Mouse (Mus musculus) heart, postnatal 0 days (tissue): ENCODE results near the gene Uevld.

Experiments
- CTCF ChIP-seq: IDR thresholded peaks from 2 replicates; pipeline ENCODE4 v1.5.1; 2016; ENCODE audit warnings: antibody characterized with exemption, control low read depth, low read depth
- EP300 ChIP-seq: IDR thresholded peaks from 2 replicates; pipeline ENCODE4 v1.6.1; 2016; ENCODE audit warnings: antibody characterized with exemption, low read depth

DNA sequence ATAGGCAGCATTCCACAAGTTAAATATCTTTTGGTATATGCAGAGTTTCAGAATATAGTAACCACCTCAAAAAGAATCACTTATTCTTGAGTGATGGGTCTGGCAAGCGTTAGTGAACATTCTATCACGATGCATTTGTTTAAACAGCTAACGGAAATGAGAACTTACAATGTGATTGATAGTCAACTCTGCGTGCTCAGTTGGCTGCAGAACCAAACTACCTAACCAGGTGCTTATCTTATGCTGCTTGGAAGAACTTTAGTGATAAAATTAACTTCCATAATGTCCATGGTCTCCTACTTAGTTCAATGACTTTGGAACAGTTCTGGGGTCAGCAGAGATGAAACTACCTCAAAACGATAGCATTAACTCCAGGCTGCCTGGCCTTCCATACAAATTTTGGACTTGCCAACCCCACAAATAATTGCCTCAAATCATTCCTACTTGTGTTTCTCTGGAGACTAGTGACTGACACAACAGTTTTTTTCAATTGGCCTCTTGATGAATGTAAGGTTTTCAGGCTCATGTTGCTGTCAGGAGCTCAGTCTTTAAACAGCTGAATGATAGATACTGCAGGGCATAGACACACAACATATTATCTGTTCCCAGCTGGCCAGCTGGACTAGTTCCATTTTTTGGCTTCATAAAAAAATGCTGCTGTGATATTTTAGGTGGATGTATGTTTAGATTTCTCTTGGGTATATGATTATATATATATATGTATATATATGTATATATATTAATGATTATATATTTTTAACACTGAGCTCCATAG lies 43.0 kb upstream of the Uevld start:
- no peak for TF ChIP-seq CTCF
- TF ChIP-seq EP300: no peak
